Mouse (Mus musculus) liver, embryonic 14.5 days (tissue): Measurements from ENCODE around the gene Clptm1l. TPM values are rescaled to one million over a fixed set of nuclear protein-coding genes. Genes with fewer than 3 reads are reported as not detected.
A peak's percentile ranks its signal among the peaks of the same experiment; 100 is the strongest.

Source experiments
- ATAC-seq: fragments of 200-750 bp; cut with Nextera tagmentation; 2 replicates; pipeline ENCODE4 v1.8.0; 2017; ENCODE audit warnings: moderate number of reproducible peaks, mild to moderate bottlenecking, moderate library complexity; ENCODE audit not compliant: insufficient read depth
- DNase-seq, 3 experiments: peaks; one replicate each; pipeline ENCODE4 v3.0.0-alpha.2; 2012 to 2013; ENCODE audit warnings: low read depth in 3 of 3, low spot score in 3 of 3
- H3K27ac ChIP-seq: fragments of 300-500 bp; sonication (generic); 2 replicates; pipeline ENCODE4 v1.5.1; 2014; ENCODE audit warnings: moderate library complexity, mild to moderate bottlenecking, control low read depth, inconsistent platforms
- H3K27me3 ChIP-seq: fragments of 300-500 bp; sonication (generic); 2 replicates; pipeline ENCODE4 v1.6.1; 2014; ENCODE audit warnings: mild to moderate bottlenecking, low read length, moderate library complexity; ENCODE audit not compliant: control insufficient read depth, insufficient read depth
- H3K36me3 ChIP-seq: fragments of 300-500 bp; sonication (generic); replicated peaks from 2 replicates; pipeline ENCODE4 v1.6.1; 2014; ENCODE audit warnings: low read depth; ENCODE audit not compliant: control insufficient read depth, insufficient read depth
- H3K4me1 ChIP-seq, 2 experiments: fragments of 200-500 bp in 1 of 2; fragments of 300-500 bp in 1 of 2; sonication (generic) in 1 of 2; replicated peaks; 2 replicates each; pipeline ENCODE4 v1.6.1; 2012 to 2014; ENCODE audit warnings: antibody characterized with exemption in 1 of 2, inconsistent platforms in 1 of 2, low read length in 1 of 2; ENCODE audit not compliant: control insufficient read depth in 2 of 2, insufficient read depth in 2 of 2
- H3K4me2 ChIP-seq: fragments of 300-500 bp; sonication (generic); 2 replicates; pipeline ENCODE4 v1.6.1; 2014; ENCODE audit warnings: low read depth, mild to moderate bottlenecking, control low read depth, moderate library complexity
- H3K4me3 ChIP-seq, 2 experiments: fragments of 200-500 bp in 1 of 2; fragments of 300-500 bp in 1 of 2; sonication (generic) in 1 of 2; 2 replicates each; pipeline ENCODE4 v1.5.1; 2012 to 2014; ENCODE audit warnings: low read depth in 2 of 2, low read length in 2 of 2, mild to moderate bottlenecking in 2 of 2, control low read depth in 1 of 2, inconsistent platforms in 1 of 2, moderate library complexity in 1 of 2; ENCODE audit not compliant: insufficient read depth in 1 of 2
- H3K9ac ChIP-seq: fragments of 300-500 bp; sonication (generic); replicated peaks from 2 replicates; pipeline ENCODE4 v1.6.1; 2014; ENCODE audit warnings: mild to moderate bottlenecking, control low read depth, moderate library complexity
- H3K9me3 ChIP-seq: fragments of 300-500 bp; sonication (generic); 2 replicates; pipeline ENCODE4 v1.6.1; 2016; ENCODE audit warnings: low read length, mixed read lengths; ENCODE audit not compliant: control insufficient read depth
- CTCF ChIP-seq: IDR thresholded peaks from 2 replicates; pipeline ENCODE4 v1.5.1; 2016; ENCODE audit warnings: antibody characterized with exemption, low read depth, control low read depth
- EP300 ChIP-seq: IDR thresholded peaks from 2 replicates; pipeline ENCODE4 v1.6.1; 2016; ENCODE audit warnings: antibody characterized with exemption, low read depth
- WGBS: fragments of 180-500 bp; shearing (Covaris S2); extraction: QIAGEN DNeasy Blood & Tissue Kit; methylation state at CpG from one replicate; pipeline ENCODE4 v1.1.7; 2014; ENCODE audit not compliant: insufficient replicate concordance; 5-methylcytosine and 5-hydroxymethylcytosine counted together
- polyA plus RNA-seq, 2 experiments: library from polyadenylated mRNA; depleted of rRNA in 1 of 2; stranded (reverse) in 1 of 2; unstranded in 1 of 2; fragments of >200 nt; fragmentation: Nextera tagmentation in 1 of 2; extraction: Ambion mirVana in 1 of 2; gene quantifications; 2 replicates each; pipeline versions ENCODE4 v1.2.1 to v1.2.3; 2012 to 2014

Clptm1l gene
- polyA plus RNA-seq, 2 experiments = 57.7 to 58.9 TPM

GRCm38 (mm10) chr13:73592546-73592945 is 11.3 kb upstream of the Clptm1l start:
- no peak for ATAC-seq
- no peaks in the 10 kb centered on the region for H3K4me1 ChIP-seq
- TF ChIP-seq CTCF (no peak), EP300 (no peak)
- no peak overlapping the region for H3K4me3 ChIP-seq
- no peak for DNase-seq
- no peaks in the 10 kb centered on the region for H3K9me3 ChIP-seq
- H3K36me3 ChIP-seq = no peaks in the 10 kb centered on the region
- H3K27ac ChIP-seq = no peak overlapping the region
- WGBS = 36% methylated on average over 2 of the region's 2 CpGs
- H3K4me2 ChIP-seq = no peak overlapping the region
- H3K9ac ChIP-seq = no peak overlapping the region
- no peaks in the 10 kb centered on the region for H3K27me3 ChIP-seq

- Histone ChIP-seq H3K27ac (no peak overlapping the region), H3K4me1 (no peaks in the 10 kb centered on the region), H3K36me3 (no peaks in the 10 kb centered on the region), H3K9ac (no peak overlapping the region), H3K9me3 (no peaks in the 10 kb centered on the region), H3K4me3 (no peak overlapping the region), H3K4me2 (no peak overlapping the region), H3K27me3 (no peaks in the 10 kb centered on the region)
- DNase-seq (no peak), ATAC-seq (no peak)
- 26% methylated on average over 4 of the region's 4 CpGs for WGBS
- no peak for TF ChIP-seq EP300
- no peak for TF ChIP-seq CTCF
Observed at GRCm38 (mm10) chr13:73596276-73596675, 7.5 kb upstream of the Clptm1l start.

GRCm38 (mm10) chr13:73600217-73600616 is 3.6 kb upstream of the Clptm1l start:
- DNase-seq (no peak), ATAC-seq (no peak)
- WGBS = 8% methylated on average over 4 of the region's 4 CpGs
- Histone ChIP-seq H3K27me3 (no peaks in the 10 kb centered on the region), H3K27ac (no peak overlapping the region), H3K36me3 (no peaks in the 10 kb centered on the region), H3K4me1 (peaks cover 10% of the 10 kb centered on the region in 2 experiments), H3K9ac (no peak overlapping the region), H3K9me3 (no peaks in the 10 kb centered on the region), H3K4me2 (no peak overlapping the region), H3K4me3 (no peak overlapping the region)
- TF ChIP-seq EP300 = no peak
- TF ChIP-seq CTCF = no peak

GRCm38 (mm10) chr13:73603046-73603445 is 760 bp upstream of the Clptm1l start:
- Histone ChIP-seq H3K4me3 (peak overlapping the region; percentile 82 to 93), H3K9me3 (no peaks in the 10 kb centered on the region), H3K27ac (no peak overlapping the region), H3K4me1 (peaks cover 10% of the 10 kb centered on the region in 2 experiments), H3K9ac (peak overlapping the region; percentile 76), H3K4me2 (peak overlapping the region; percentile 96), H3K36me3 (peaks cover 14% of the 10 kb centered on the region), H3K27me3 (no peaks in the 10 kb centered on the region)
- TF ChIP-seq CTCF = no peak
- no peak for TF ChIP-seq EP300
- no peak for DNase-seq
- no peak for ATAC-seq
- 45% methylated on average over 4 of the region's 4 CpGs for whole genome bisulfite sequencing

- peak overlapping the region; percentile 76 for H3K9ac ChIP-seq
- 3% methylated on average over 39 of the region's 39 CpGs for WGBS
- no peaks in the 10 kb centered on the region for H3K27me3 ChIP-seq
- H3K4me1 ChIP-seq = peaks cover 10% of the 10 kb centered on the region in 2 experiments
- peak overlapping the region; percentile 82 to 93 for H3K4me3 ChIP-seq
- TF ChIP-seq EP300 (no peak), CTCF (peak; percentile 7; the same call in 1 of the 2 replicates)
- peak overlapping the region; percentile 52 for H3K27ac ChIP-seq
- DNase-seq (peak in 1 of 3 experiments; percentile 17), ATAC-seq (peak; percentile 70)
- H3K9me3 ChIP-seq = no peaks in the 10 kb centered on the region
- peaks cover 22% of the 10 kb centered on the region for H3K36me3 ChIP-seq
- peak overlapping the region; percentile 96 for H3K4me2 ChIP-seq
Observed at GRCm38 (mm10) chr13:73604156-73604957, 551 bp downstream of the Clptm1l start.
